Mouse (Mus musculus) ES-Bruce4 (cell line): ENCODE measurements around the gene Mon2. TPM values are rescaled to one million over a fixed set of nuclear protein-coding genes. Genes with fewer than 3 reads are reported as not detected.

ENCODE experiments used
- H3K27ac ChIP-seq: 2 replicates; pipeline ENCODE4 v1.5.1; 2012; ENCODE audit warnings: low read length, inconsistent platforms; ENCODE audit not compliant: insufficient read depth
- H3K27me3 ChIP-seq: 2 replicates; pipeline ENCODE4 v1.6.1; 2012; ENCODE audit warnings: mild to moderate bottlenecking, low read length, inconsistent platforms; ENCODE audit not compliant: control insufficient read depth, poor library complexity, insufficient read depth, severe bottlenecking
- H3K36me3 ChIP-seq: 2 replicates; pipeline ENCODE4 v1.6.1; 2012; ENCODE audit warnings: inconsistent platforms, mild to moderate bottlenecking, low read length, moderate library complexity; ENCODE audit not compliant: control insufficient read depth, poor library complexity, insufficient read depth, severe bottlenecking
- H3K4me1 ChIP-seq: one replicate; pipeline ENCODE4 v1.8.1; 2011; ENCODE audit warnings: low read length; ENCODE audit not compliant: control insufficient read depth, insufficient read depth
- H3K4me3 ChIP-seq: 2 replicates; pipeline ENCODE4 v1.5.1; 2011; ENCODE audit warnings: low read depth, mild to moderate bottlenecking, low read length
- H3K9ac ChIP-seq: 2 replicates; pipeline ENCODE4 v1.6.1; 2012; ENCODE audit warnings: low read depth, mild to moderate bottlenecking, inconsistent platforms; ENCODE audit not compliant: poor library complexity, severe bottlenecking
- H3K9me3 ChIP-seq: replicated peaks from 2 replicates; pipeline ENCODE4 v1.6.1; 2012; ENCODE audit warnings: mild to moderate bottlenecking, low read length, inconsistent platforms; ENCODE audit not compliant: control insufficient read depth, poor library complexity, insufficient read depth, severe bottlenecking
- CTCF ChIP-seq: IDR thresholded peaks from one replicate; pipeline ENCODE4 v1.8.1; 2011; ENCODE audit warnings: low read depth, low read length
- EP300 ChIP-seq: IDR thresholded peaks from 2 replicates; pipeline ENCODE4 v1.6.1; 2011; ENCODE audit warnings: low read depth, low read length; ENCODE audit not compliant: insufficient read depth
- POLR2A ChIP-seq: IDR thresholded peaks from one replicate; pipeline ENCODE4 v1.8.1; 2011; ENCODE audit warnings: low read length; ENCODE audit not compliant: insufficient read depth
- polyA plus RNA-seq: library from polyadenylated mRNA; stranded (reverse); fragments of >200 nt; gene quantifications from 2 replicates; pipeline ENCODE4 v1.2.4, GENCODE M21; 2011; ENCODE audit warnings: low read depth; ENCODE audit not compliant: missing spikeins, insufficient read depth, insufficient read length

The Mon2 gene
- polyA plus RNA-seq, 1 experiment: 48.4 TPM

DNA sequence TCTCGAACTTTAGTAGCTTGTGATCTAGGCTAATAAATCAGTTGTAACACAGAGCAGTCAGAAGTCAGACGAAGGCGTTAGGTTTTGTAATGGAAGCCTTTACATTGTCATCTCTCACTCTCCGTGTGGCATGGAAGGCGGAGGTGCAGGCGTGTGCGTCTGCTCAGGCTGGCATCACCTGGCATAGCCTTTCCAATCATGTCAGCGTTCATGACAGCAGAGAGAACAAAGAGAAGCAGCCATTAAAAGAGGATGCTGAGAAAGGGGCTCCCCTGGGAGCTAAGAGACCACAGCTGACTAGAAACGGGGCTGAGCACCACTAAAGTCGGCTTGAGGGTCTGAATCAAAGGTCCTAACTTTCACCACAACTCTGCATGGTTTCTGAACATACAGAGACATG lies 19.8 kb downstream of the Mon2 start:
- TF ChIP-seq EP300 (no peak), CTCF (no peak), POLR2A (no peak)
- Histone ChIP-seq H3K27me3 (no peaks in the 10 kb centered on the region), H3K27ac (no peak overlapping the region), H3K36me3 (no peaks in the 10 kb centered on the region), H3K9ac (no peak overlapping the region), H3K9me3 (no peaks in the 10 kb centered on the region), H3K4me3 (no peak overlapping the region), H3K4me1 (no peaks in the 10 kb centered on the region)

DNA sequence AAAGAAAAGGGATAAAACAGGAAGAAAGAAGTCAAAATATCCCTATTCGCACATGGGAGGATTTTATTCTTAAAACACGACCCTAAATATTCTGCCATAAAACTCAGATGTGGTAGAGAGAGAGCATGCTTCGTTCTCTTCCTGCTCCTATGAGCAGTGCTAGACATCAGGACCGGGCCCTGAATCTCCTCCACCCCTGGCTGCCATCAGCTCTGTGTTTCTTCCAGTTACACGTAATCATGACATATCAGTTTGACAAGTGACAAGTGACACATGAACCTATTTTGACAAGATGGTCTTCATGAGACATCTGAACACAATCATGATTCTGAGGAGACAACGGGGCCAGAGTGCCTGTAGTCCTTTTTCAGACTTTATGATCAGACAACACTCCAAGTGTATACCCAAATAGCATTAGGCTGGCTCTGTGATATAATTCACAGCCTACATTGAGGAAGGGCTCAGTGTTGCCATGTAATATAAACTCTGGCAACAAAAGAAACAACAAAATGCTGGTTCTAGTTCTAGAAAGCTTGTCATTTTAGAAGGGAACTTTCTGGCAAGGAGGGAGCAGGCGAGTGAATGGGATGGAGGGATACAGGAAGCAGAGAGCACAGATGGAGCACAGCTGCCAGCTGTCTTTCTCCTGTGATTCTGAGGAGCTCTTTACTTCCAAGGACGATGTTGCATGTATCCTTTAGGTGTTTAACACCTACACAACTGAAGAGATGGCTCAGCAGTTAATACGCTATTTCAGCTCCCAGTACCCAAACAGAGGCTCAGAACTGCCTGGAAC lies 20.9 kb downstream of the Mon2 start:
- H3K4me1 ChIP-seq: no peaks in the 10 kb centered on the region
- no peaks in the 10 kb centered on the region for H3K27me3 ChIP-seq
- H3K9ac ChIP-seq: no peak overlapping the region
- no peaks in the 10 kb centered on the region for H3K36me3 ChIP-seq
- H3K4me3 ChIP-seq: no peak overlapping the region
- no peak overlapping the region for H3K27ac ChIP-seq
- no peaks in the 10 kb centered on the region for H3K9me3 ChIP-seq
- TF ChIP-seq CTCF (no peak), EP300 (no peak), POLR2A (no peak)

- Histone ChIP-seq H3K36me3 (no peaks in the 10 kb centered on the region), H3K9me3 (no peaks in the 10 kb centered on the region), H3K4me3 (no peak overlapping the region), H3K27me3 (no peaks in the 10 kb centered on the region), H3K27ac (no peak overlapping the region), H3K4me1 (no peaks in the 10 kb centered on the region), H3K9ac (no peak overlapping the region)
- TF ChIP-seq POLR2A (no peak), EP300 (no peak), CTCF (no peak)
Observed at GRCm38 (mm10) chr10:123053557-123053956, 22.7 kb downstream of the Mon2 start.

DNA sequence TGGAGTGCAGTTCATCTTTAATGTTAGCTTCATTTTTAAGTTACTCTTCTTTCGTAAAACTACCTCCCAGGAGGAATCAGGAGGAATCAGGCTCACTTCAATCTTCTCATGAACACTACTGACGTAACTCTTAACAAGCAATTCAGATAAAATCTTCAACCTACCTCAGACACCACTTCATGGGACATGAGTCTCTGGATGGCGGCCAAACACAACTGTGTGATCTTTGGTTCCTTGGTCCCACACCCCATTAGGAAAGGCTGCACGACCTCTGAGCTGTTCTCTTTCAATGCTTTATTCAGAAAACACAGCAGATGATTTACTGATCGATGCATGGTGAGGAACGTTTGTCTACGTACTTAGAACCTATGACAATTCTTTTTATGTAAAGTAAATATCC lies 24.3 kb downstream of the Mon2 start:
- Histone ChIP-seq H3K4me3 (no peak overlapping the region), H3K9ac (no peak overlapping the region), H3K4me1 (no peaks in the 10 kb centered on the region), H3K27me3 (no peaks in the 10 kb centered on the region), H3K27ac (no peak overlapping the region), H3K36me3 (no peaks in the 10 kb centered on the region; the same call in 1 of the 2 replicates), H3K9me3 (no peaks in the 10 kb centered on the region)
- TF ChIP-seq CTCF (no peak), EP300 (no peak), POLR2A (no peak)

DNA sequence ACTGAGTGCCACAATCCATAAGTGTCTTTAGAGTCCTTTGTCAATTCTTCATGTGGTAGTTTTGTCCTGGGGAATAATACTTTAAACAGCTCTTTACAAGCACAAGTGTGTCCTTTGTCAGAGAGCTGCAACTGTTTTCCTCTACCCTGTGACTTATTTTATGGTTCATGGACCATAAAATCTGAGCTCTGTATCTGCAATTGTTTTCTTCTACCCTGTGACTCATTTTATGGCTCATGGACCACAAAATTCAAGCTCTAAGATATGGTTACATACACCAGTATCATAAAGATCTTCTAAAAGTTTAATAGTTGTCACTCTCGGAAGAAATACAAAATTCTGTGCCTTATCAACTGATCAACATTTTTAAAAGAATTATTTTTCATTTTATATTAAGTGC lies 27.6 kb downstream of the Mon2 start:
- TF ChIP-seq CTCF: no peak
- no peak for TF ChIP-seq EP300
- TF ChIP-seq POLR2A: no peak
- Histone ChIP-seq H3K9me3 (no peaks in the 10 kb centered on the region), H3K4me1 (no peaks in the 10 kb centered on the region), H3K36me3 (peaks cover 2% of the 10 kb centered on the region; the same call in 1 of the 2 replicates), H3K27ac (no peak overlapping the region), H3K27me3 (no peaks in the 10 kb centered on the region), H3K4me3 (no peak overlapping the region), H3K9ac (no peak overlapping the region)

- TF ChIP-seq EP300 (no peak), POLR2A (no peak), CTCF (no peak)
- H3K27ac ChIP-seq: no peak overlapping the region
Observed at GRCm38 (mm10) chr10:123039936-123040335, 36.4 kb downstream of the Mon2 start.

More at GRCm38 (mm10) chr10:123039936-123040335, 36.4 kb downstream of the Mon2 start:
- no peaks in the 10 kb centered on the region for H3K9me3 ChIP-seq
- no peak overlapping the region for H3K9ac ChIP-seq
- no peaks in the 10 kb centered on the region for H3K4me1 ChIP-seq
- no peaks in the 10 kb centered on the region for H3K27me3 ChIP-seq
- no peak overlapping the region for H3K4me3 ChIP-seq
- peaks cover 14% of the 10 kb centered on the region for H3K36me3 ChIP-seq
